Mouse (Mus musculus): Measurements from ENCODE around the gene Asxl2.
A peak's percentile ranks its signal among the peaks of the same experiment; 100 is the strongest.

GRCm38 (mm10) chr12:3390577-3391262 is 35.9 kb upstream of the Asxl2 start:
- TF ChIP-seq CTCF (IDR thresholded peaks at IDR 0.05; ENCODE audit: control insufficient read depth, insufficient read depth, insufficient read length): peak; percentile 94
- TF ChIP-seq MYOG (IDR thresholded peaks at IDR 0.05; ENCODE audit: control insufficient read depth, extremely low read depth, insufficient read length): no peak
- TF ChIP-seq USF1 (IDR thresholded peaks at IDR 0.05; ENCODE audit: low read depth): no peak
- TF ChIP-seq MYOD1 (IDR thresholded peaks at IDR 0.05; ENCODE audit: control insufficient read depth, insufficient read length, low read depth): no peak
- TF ChIP-seq MAX (IDR thresholded peaks at IDR 0.05): peak; percentile 44
- no peak for TF ChIP-seq FOSL1 (IDR thresholded peaks at IDR 0.05; ENCODE audit: insufficient read depth, low read length, poor library complexity, severe bottlenecking)
- no peak for TF ChIP-seq CEBPB (IDR thresholded peaks at IDR 0.05; ENCODE audit: low read depth)
